Mouse (Mus musculus): ENCODE results near the gene Ugt1a8.

GRCm38 (mm10) chr1:88231803-88232499, 144.3 kb downstream of the Ugt1a8 start:
- TF ChIP-seq ZC3H11A (IDR thresholded peaks at IDR 0.05; ENCODE audit: low read depth, low read length) = no peak
- no peak for TF ChIP-seq HCFC1 (IDR thresholded peaks at IDR 0.05; ENCODE audit: low read depth, low read length)
- no peak for TF ChIP-seq CTCF (IDR thresholded peaks at IDR 0.05 in 2 of 3, conservative IDR thresholded peaks at IDR 0.05 in 1 of 3; ENCODE audit: control insufficient read depth in 1 of 3, insufficient read depth in 1 of 3, low read depth in 2 of 3, low read length in 3 of 3, poor library complexity in 1 of 3, severe bottlenecking in 1 of 3)
- TF ChIP-seq MYC (IDR thresholded peaks at IDR 0.05; ENCODE audit: low read depth, low read length) = no peak
- TF ChIP-seq GABPA (IDR thresholded peaks at IDR 0.05; ENCODE audit: low read depth, low read length) = no peak
- TF ChIP-seq RCOR1 (IDR thresholded peaks at IDR 0.05; ENCODE audit: low read depth, low read length) = no peak
- no peak for TF ChIP-seq POLR2AphosphoS5 (IDR thresholded peaks at IDR 0.05; ENCODE audit: borderline replicate concordance, low read depth, low read length)
- no peak for TF ChIP-seq CHD2 (IDR thresholded peaks at IDR 0.05; ENCODE audit: low read length)

Data from MEL (cell line).